Mouse (Mus musculus): Measurements from ENCODE around the gene Kbtbd2.

DNA sequence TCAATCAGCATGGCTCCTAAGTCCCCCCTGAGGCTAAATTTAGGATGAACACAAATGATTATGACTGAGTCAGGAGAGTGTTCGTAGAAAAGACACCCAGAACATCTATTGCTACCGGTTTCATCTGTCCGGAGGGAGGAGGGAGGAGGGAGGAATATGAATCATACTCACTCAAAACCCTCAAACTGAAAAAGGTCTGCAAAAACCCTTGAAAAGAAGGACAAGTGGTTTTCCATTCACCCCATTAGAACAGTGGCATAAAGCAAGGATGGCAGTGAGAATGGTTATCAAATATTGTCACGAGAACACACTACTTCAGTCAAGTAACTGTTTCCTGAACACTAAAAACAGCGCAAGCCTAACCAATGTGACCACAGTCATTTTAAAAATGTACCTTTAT is 12.5 kb downstream of the Kbtbd2 start:
- TF ChIP-seq POLR2A (IDR thresholded peaks at IDR 0.05; ENCODE audit: insufficient read depth, low read depth, low read length) (no peak), CTCF (IDR thresholded peaks at IDR 0.05; ENCODE audit: insufficient read depth, low read depth, low read length) (no peak)

Data from olfactory bulb, adult 2 months (tissue).